In genomic region chr4:154638320-154638886, GRCm38 (mm10) we compare ENCODE assay signal across 9 mouse cellular contexts. TPM values are rescaled to one million over a fixed set of nuclear protein-coding genes. Genes with fewer than 3 reads are reported as not detected.
DNase-seq lines count a peak whose midpoint lies in the region; ATAC-seq and TF ChIP-seq lines count a peak whose summit lies in the region.
"Had no signal": no experiment of that assay in that cellular context is flagged by ENCODE, and none has a peak within 500 bp of the region (broad histone marks: within the 10 kb centered on the region; RNA-seq: fewer than 3 reads in every experiment).

No protein-coding gene starts in this region.

- no peak for TF ChIP-seq CTCF in kidney, adult 2 months (conservative IDR thresholded peaks at IDR 0.05; ENCODE audit: insufficient read depth, insufficient read length, low read depth, low read length)

- DNase-seq in kidney, adult 2 months = peak; percentile 48
- no peak for DNase-seq in kidney, adult 8-10 months
- no peak for DNase-seq in forebrain, embryonic 10.5 days (ENCODE audit: extremely low spot score, low spot score)
- no peak for DNase-seq in neural tube, embryonic 11.5 days (ENCODE audit: low spot score)
- DNase-seq in cerebellum, adult 18-20 months = no peak
- no peak for DNase-seq in spleen, postnatal 4 days (ENCODE audit: low spot score in 2 of 2)
- no peak for DNase-seq in spleen, postnatal 36 days (ENCODE audit: low spot score in 2 of 2)

- 11% methylated on average over 15 of the region's 15 CpGs for WGBS in kidney, adult 2 months
- 1% methylated on average over 14 of the region's 15 CpGs for WGBS in forebrain, embryonic 10.5 days
- WGBS in intestine, embryonic 16.5 days = 12% methylated on average over 15 of the region's 15 CpGs
- WGBS in neural tube, embryonic 11.5 days = 1% methylated on average over 15 of the region's 15 CpGs

- no peak for TF ChIP-seq POLR2A in kidney, adult 2 months (IDR thresholded peaks at IDR 0.05; ENCODE audit: low read depth, low read length)

- H3K9me3 ChIP-seq in forebrain, embryonic 10.5 days = no peaks in the 10 kb centered on the region
- no peaks in the 10 kb centered on the region for H3K9me3 ChIP-seq in intestine, embryonic 16.5 days (ENCODE audit: control insufficient read depth, low read length)
- no peaks in the 10 kb centered on the region for H3K9me3 ChIP-seq in neural tube, embryonic 11.5 days (ENCODE audit: control insufficient read depth, low read length)

- 0 out of 2 replicates have a peak, but pooled peaks cover 5% of the 10 kb centered on the region for H3K27me3 ChIP-seq in kidney, adult 2 months (replicated peaks; ENCODE audit: control insufficient read depth, insufficient read depth, low read length)
- peaks cover 98% of the 10 kb centered on the region for H3K27me3 ChIP-seq in forebrain, embryonic 10.5 days (ENCODE audit: poor library complexity, severe bottlenecking)
- H3K27me3 ChIP-seq in intestine, embryonic 16.5 days (replicated peaks; ENCODE audit: control insufficient read depth, insufficient read depth, low read length) = peaks cover 75% of the 10 kb centered on the region
- H3K27me3 ChIP-seq in neural tube, embryonic 11.5 days (ENCODE audit: control insufficient read depth, insufficient read depth, low read length) = peaks cover 93% of the 10 kb centered on the region

- peak overlapping the region; percentile 84 for H3K27ac ChIP-seq in kidney, adult 2 months (ENCODE audit: insufficient read depth, low read depth, low read length)
- peak overlapping the region; percentile 99 for H3K27ac ChIP-seq in forebrain, embryonic 10.5 days
- peak overlapping the region; percentile 90; the same call in 1 of the 2 replicates for H3K27ac ChIP-seq in intestine, embryonic 16.5 days (ENCODE audit: low read length)
- no peak overlapping the region for H3K27ac ChIP-seq in neural tube, embryonic 11.5 days (ENCODE audit: low read depth, low read length)

- ATAC-seq in intestine, embryonic 16.5 days = no peak
- ATAC-seq in neural tube, embryonic 11.5 days (ENCODE audit: insufficient read depth, low FRiP score, low TSS enrichment) = no peak

- H3K36me3 ChIP-seq in kidney, adult 2 months (ENCODE audit: control insufficient read depth, insufficient read depth, low read length) = no peaks in the 10 kb centered on the region
- peaks cover 13% of the 10 kb centered on the region for H3K36me3 ChIP-seq in forebrain, embryonic 10.5 days (replicated peaks)
- H3K36me3 ChIP-seq in intestine, embryonic 16.5 days (ENCODE audit: control insufficient read depth, insufficient read depth, low read length) = no peaks in the 10 kb centered on the region
- H3K36me3 ChIP-seq in neural tube, embryonic 11.5 days (ENCODE audit: control insufficient read depth, insufficient read depth, low read length) = no peaks in the 10 kb centered on the region

- H3K4me1 ChIP-seq in kidney, adult 2 months (ENCODE audit: control insufficient read depth, insufficient read depth, low read length) = no peaks in the 10 kb centered on the region
- peaks cover 97% of the 10 kb centered on the region for H3K4me1 ChIP-seq in forebrain, embryonic 10.5 days
- peaks cover 24% of the 10 kb centered on the region for H3K4me1 ChIP-seq in intestine, embryonic 16.5 days (ENCODE audit: control insufficient read depth, insufficient read depth, low read length)
- H3K4me1 ChIP-seq in neural tube, embryonic 11.5 days (ENCODE audit: control insufficient read depth, insufficient read depth, low read length) = peaks cover 30% of the 10 kb centered on the region

- H3K4me2 ChIP-seq in intestine, embryonic 16.5 days (ENCODE audit: low read depth, low read length) = peak overlapping the region; percentile 91
- H3K4me2 ChIP-seq in neural tube, embryonic 11.5 days (ENCODE audit: low read depth) = peak overlapping the region; percentile 90

- peak overlapping the region; percentile 87 for H3K9ac ChIP-seq in intestine, embryonic 16.5 days (ENCODE audit: low read depth, low read length)
- no peak overlapping the region for H3K9ac ChIP-seq in neural tube, embryonic 11.5 days (ENCODE audit: low read length)

- peak overlapping the region; percentile 55 for H3K4me3 ChIP-seq in kidney, adult 2 months (ENCODE audit: insufficient read depth, low read depth, low read length)
- H3K4me3 ChIP-seq in forebrain, embryonic 10.5 days = peak overlapping the region; percentile 91
- H3K4me3 ChIP-seq in intestine, embryonic 16.5 days (ENCODE audit: low read length) = peak overlapping the region; percentile 79
- H3K4me3 ChIP-seq in neural tube, embryonic 11.5 days (ENCODE audit: low read depth, low read length) = peak overlapping the region; percentile 62

RNA-seq across cellular contexts. Expression of gene Prdm16, which starts 1.7 kb away (rescaled TPM):
- 7.1 and 8.5 TPM in 2 replicates for polyA plus RNA-seq in kidney, adult 2 months (2012; rRNA removed)
- polyA plus RNA-seq in forebrain, embryonic 10.5 days (2016; fragmentation: Nextera tagmentation; extraction: Ambion mirVana) = 40.1 and 43.1 TPM in 2 replicates
- 15.2 and 17.6 TPM in 2 replicates for polyA plus RNA-seq in intestine, embryonic 16.5 days (2015; fragmentation: Nextera tagmentation; extraction: Ambion mirVana)
- 10.9 and 12.5 TPM in 2 replicates for polyA plus RNA-seq in neural tube, embryonic 11.5 days (2014; fragmentation: Nextera tagmentation; extraction: Ambion mirVana)

RNA-seq across cellular contexts. Expression of gene Actrt2, which starts 29.3 kb away (rescaled TPM):
- polyA plus RNA-seq in kidney, adult 2 months (2012; rRNA removed) = 0.05 and 0.06 TPM in 2 replicates
- not detected in 2 replicates for polyA plus RNA-seq in forebrain, embryonic 10.5 days (2016; fragmentation: Nextera tagmentation; extraction: Ambion mirVana)
- polyA plus RNA-seq in intestine, embryonic 16.5 days (2015; fragmentation: Nextera tagmentation; extraction: Ambion mirVana) = not detected in 2 replicates
- polyA plus RNA-seq in neural tube, embryonic 11.5 days (2014; fragmentation: Nextera tagmentation; extraction: Ambion mirVana) = not detected in 2 replicates
- polyA plus RNA-seq: large intestine, adult 2 months had no signal
